Mouse (Mus musculus): Measurements from ENCODE around the gene Pcsk6. TPM values are rescaled to one million over a fixed set of nuclear protein-coding genes. Genes with fewer than 3 reads are reported as not detected.

Gene Pcsk6
- total and polyA plus RNA-seq, 3 experiments: 0.01 TPM; not detected in 2

DNA sequence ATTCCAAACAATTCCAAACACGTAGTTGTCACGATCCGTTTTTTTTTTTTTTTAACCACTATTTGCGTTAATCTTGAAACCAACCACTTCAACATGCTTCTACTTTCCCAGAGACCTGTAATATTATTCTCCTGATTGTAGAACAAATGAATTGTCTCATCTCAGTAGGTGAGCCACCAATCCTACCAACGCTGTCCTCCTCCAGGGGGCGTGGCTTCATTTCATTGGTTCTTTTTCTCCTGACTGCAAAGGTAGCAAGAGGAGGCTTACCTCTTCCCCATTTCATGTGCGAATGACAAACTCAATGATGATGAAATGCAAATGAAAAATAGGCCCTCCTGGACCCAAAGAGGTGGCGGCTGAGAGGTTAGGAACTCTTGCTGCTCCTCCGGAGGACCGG, 143.5 kb downstream of the Pcsk6 start:
- Histone ChIP-seq H3K4me1 (ENCODE audit: control insufficient read depth in 1 of 2, insufficient read depth in 2 of 2, low read length in 2 of 2) (no peaks in the 10 kb centered on the region), H3K27me3 (ENCODE audit: control insufficient read depth in 1 of 2, insufficient read depth in 2 of 2, low read length in 2 of 2) (no peaks in the 10 kb centered on the region; a peak in 1 of 4 replicates), H3K9ac (ENCODE audit: control insufficient read depth, low read depth, low read length, poor library complexity, severe bottlenecking) (no peak overlapping the region), H3K27ac (ENCODE audit: control insufficient read depth, low read depth, low read length) (no peak overlapping the region), H3K36me3 (ENCODE audit: control insufficient read depth in 1 of 2, insufficient read depth in 2 of 2, low read length in 2 of 2) (no peaks in the 10 kb centered on the region), H3K79me2 (ENCODE audit: control insufficient read depth, insufficient read depth, low read length, poor library complexity) (no peaks in the 10 kb centered on the region), H3K9me3 (replicated peaks; ENCODE audit: insufficient read depth, low read length) (no peaks in the 10 kb centered on the region), H3K4me3 (ENCODE audit: control insufficient read depth in 1 of 2, insufficient read depth in 1 of 2, low read depth in 2 of 2, low read length in 2 of 2) (no peak overlapping the region)
- no peak for DNase-seq (ENCODE audit: low read depth, low spot score)
- no peak for TF ChIP-seq RCOR1 (IDR thresholded peaks at IDR 0.05; ENCODE audit: low read depth, low read length)
- TF ChIP-seq TBP (IDR thresholded peaks at IDR 0.05; ENCODE audit: low read depth, low read length): no peak
- TF ChIP-seq NELFE (IDR thresholded peaks at IDR 0.05; ENCODE audit: low read depth, low read length): no peak
- no peak for TF ChIP-seq HCFC1 (IDR thresholded peaks at IDR 0.05; ENCODE audit: low read depth, low read length)
- no peak for TF ChIP-seq MYB (IDR thresholded peaks at IDR 0.05; ENCODE audit: low read depth, low read length)
- no peak for TF ChIP-seq POLR2A (IDR thresholded peaks at IDR 0.05; ENCODE audit: control insufficient read depth in 1 of 2, insufficient read depth in 1 of 2, low read depth in 1 of 2, low read length in 2 of 2, poor library complexity in 1 of 2)
- no peak for TF ChIP-seq ZMIZ1 (IDR thresholded peaks at IDR 0.05; ENCODE audit: low read depth, low read length)
- TF ChIP-seq POLR2AphosphoS5 (IDR thresholded peaks at IDR 0.05; ENCODE audit: borderline replicate concordance, low read depth, low read length): no peak
- no peak for TF ChIP-seq CTCF (IDR thresholded peaks at IDR 0.05 in 2 of 3, conservative IDR thresholded peaks at IDR 0.05 in 1 of 3; ENCODE audit: control insufficient read depth in 1 of 3, insufficient read depth in 1 of 3, low read depth in 2 of 3, low read length in 3 of 3, poor library complexity in 1 of 3, severe bottlenecking in 1 of 3)
- TF ChIP-seq ELF1 (IDR thresholded peaks at IDR 0.05; ENCODE audit: low read depth, low read length): no peak
- no peak for TF ChIP-seq SMC3 (IDR thresholded peaks at IDR 0.05; ENCODE audit: low read depth, low read length)

DNA sequence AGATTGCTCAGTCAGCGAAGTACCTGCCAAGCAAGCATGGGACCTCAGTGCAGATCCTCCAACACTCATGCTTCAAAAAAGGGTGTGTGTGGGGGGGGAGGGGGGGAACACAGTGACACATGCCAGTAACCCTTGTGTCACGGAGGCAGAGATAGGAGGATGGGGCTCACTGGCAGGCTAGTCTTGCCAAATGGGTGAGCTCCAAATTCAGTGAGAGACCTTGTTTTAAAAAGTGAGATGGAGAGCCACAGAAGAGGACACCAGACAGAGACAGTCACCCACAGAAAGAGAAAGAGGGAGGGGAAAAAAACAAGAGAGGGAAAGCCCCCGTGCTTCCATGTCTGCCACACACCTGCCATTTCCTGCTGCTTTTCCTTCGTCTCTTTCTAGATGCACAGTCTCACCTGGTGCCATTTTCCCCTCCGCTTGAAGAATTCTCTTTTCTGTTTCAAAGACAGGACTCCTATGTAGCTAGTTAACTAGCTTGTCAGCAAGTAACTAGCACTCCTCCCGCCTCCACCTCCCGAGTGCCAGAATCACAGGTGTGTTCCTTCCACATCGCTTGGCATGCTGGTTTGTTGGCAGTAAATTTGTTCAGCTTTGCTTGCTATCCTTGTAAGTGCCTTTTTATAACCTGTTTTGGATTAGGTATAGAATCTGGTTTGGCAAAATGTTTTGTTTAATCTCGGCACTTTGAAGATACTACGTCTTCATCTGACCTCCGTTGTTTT, 146.8 kb downstream of the Pcsk6 start:
- H3K36me3 ChIP-seq (ENCODE audit: control insufficient read depth in 1 of 2, insufficient read depth in 2 of 2, low read length in 2 of 2): no peaks in the 10 kb centered on the region
- H3K9ac ChIP-seq (ENCODE audit: control insufficient read depth, low read depth, low read length, poor library complexity, severe bottlenecking): no peak overlapping the region
- TF ChIP-seq GATA1 (IDR thresholded peaks at IDR 0.05; ENCODE audit: low read depth, low read length) (no peak), TAL1 (IDR thresholded peaks at IDR 0.05; ENCODE audit: low read length) (no peak), CHD2 (IDR thresholded peaks at IDR 0.05; ENCODE audit: low read length) (no peak), UBTF (IDR thresholded peaks at IDR 0.05; ENCODE audit: borderline replicate concordance, insufficient read depth, low read depth, low read length) (no peak), ZC3H11A (IDR thresholded peaks at IDR 0.05; ENCODE audit: low read depth, low read length) (no peak), KAT2A (conservative IDR thresholded peaks at IDR 0.05; ENCODE audit: low read depth, low read length) (no peak), MEF2A (IDR thresholded peaks at IDR 0.05; ENCODE audit: extremely low read depth, insufficient replicate concordance, low read depth, low read length, poor library complexity, severe bottlenecking) (no peak), HCFC1 (IDR thresholded peaks at IDR 0.05; ENCODE audit: low read depth, low read length) (no peak), TCF12 (IDR thresholded peaks at IDR 0.05; ENCODE audit: low read depth, low read length) (no peak), RAD21 (IDR thresholded peaks at IDR 0.05; ENCODE audit: low read depth, low read length) (no peak), GABPA (IDR thresholded peaks at IDR 0.05; ENCODE audit: low read depth, low read length) (no peak), ZKSCAN1 (IDR thresholded peaks at IDR 0.05; ENCODE audit: low read depth, low read length) (no peak), MYC (IDR thresholded peaks at IDR 0.05; ENCODE audit: low read depth, low read length) (no peak)
- no peaks in the 10 kb centered on the region for H3K79me2 ChIP-seq (ENCODE audit: control insufficient read depth, insufficient read depth, low read length, poor library complexity)
- no peak overlapping the region for H3K4me3 ChIP-seq (ENCODE audit: control insufficient read depth in 1 of 2, insufficient read depth in 1 of 2, low read depth in 2 of 2, low read length in 2 of 2)
- H3K27ac ChIP-seq (ENCODE audit: control insufficient read depth, low read depth, low read length): no peak overlapping the region
- H3K9me3 ChIP-seq (replicated peaks; ENCODE audit: insufficient read depth, low read length): no peaks in the 10 kb centered on the region
- DNase-seq (ENCODE audit: low read depth, low spot score): no peak
- no peaks in the 10 kb centered on the region for H3K4me1 ChIP-seq (ENCODE audit: control insufficient read depth in 1 of 2, insufficient read depth in 2 of 2, low read length in 2 of 2)
- H3K27me3 ChIP-seq (ENCODE audit: control insufficient read depth in 1 of 2, insufficient read depth in 2 of 2, low read length in 2 of 2): no peaks in the 10 kb centered on the region; a peak in 1 of 4 replicates
